Mouse (Mus musculus): ENCODE measurements at regions not wholly inside any gene's neighbourhood (a gene's known extent, or its start where the extent isn't known, plus 50 kb on each side); places are given as distances from the start of the nearest gene placed in this dataset.

DNA sequence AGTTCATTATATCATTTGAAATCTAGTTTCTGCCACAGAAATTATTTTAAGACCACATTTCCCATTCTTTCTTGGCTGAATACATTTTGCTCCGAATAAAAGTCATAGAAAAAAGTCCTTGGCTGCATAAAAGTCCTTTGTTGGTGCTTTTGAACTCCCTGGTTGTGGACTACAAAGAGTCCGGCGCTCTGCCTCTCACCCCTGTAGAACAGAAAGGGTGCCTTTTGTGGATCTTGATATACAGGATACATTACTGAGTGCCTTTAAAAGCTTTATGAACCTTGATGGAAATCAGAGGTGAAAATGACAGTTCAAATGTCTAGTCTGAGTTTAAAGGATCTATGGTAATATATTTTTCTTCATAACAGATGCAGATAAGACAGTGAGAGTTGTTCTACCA, 355.5 kb downstream of the Anxa1 start:
- DNase-seq = no peak

DNA sequence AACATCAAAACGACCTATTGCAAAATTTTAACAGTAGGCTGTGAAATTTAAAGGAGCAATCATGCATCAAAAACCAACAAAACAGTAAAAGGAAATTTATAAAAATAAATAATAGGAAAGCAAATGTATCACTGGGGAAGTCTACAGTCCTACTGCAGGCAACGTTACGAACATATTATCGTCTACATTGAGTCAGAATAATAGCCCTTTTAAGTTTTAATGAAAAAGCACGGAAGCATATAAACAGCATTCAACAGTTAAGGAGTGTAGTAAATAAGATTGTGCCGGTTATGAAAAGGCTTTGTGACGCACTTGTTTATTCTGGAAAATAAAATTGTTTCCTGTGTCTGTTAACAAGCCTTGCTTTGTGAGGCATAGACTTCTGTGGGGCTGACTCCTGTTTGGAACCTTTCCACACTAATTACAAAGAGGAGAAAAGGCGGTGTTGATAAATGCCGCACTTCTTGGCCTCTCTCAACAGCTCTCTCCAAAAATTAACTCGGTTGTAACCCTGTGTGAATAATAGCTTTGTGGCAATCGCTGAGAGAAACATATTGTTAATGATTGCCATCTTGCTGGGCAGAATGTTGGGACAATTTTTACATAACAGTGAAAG, 363.0 kb downstream of the Anxa1 start:
- DNase-seq = no peak

DNA sequence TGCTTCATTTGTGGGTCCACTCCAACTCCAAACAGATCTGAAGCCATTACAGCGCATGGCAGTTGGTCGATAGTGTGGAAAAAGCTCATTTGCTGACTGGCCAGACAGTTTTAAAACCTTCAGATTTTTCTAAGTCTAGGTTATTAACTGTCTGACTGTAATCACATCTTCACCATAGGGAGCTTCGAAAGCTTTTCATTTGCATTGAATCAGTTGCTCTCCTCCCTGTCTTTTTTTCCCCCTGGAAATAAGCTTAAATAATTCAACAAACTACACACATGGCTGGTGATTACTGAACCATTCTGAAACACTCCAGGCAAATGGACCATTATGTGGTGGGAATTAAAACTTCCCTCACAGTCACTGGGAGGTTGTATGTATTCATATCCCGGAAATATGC, 376.6 kb downstream of the Anxa1 start:
- DNase-seq = no peak

DNA sequence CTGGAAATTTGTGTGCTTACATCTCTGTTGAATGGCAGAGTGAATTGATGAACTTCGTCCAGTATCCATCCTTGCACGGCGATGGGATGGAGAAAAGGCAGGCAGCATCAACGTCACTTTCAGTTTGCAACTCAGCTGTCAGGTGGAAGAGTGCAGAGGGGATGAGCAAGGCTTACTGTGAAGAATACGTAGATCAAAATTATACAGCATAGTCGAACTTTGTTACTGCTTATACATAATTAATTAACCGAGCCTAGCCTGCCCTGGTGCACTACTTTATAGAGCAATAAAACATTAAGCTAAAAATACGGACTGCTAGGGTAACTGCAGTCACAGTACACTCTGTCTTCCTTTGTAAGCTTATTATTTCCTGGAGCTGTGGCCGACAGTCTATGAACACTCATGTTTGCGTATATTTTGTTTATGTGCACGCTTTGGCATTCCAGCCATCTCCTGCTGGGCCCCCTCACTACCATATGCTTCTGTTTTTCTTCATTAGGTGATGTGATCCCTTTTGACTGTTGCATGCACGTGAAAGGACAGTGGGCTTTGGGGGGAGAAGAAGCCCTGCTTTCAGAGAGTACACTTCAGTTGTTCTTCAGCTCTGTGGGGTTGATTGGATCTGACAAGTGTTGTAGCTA, 380.8 kb downstream of the Anxa1 start:
- peak; percentile 20 for DNase-seq

DNA sequence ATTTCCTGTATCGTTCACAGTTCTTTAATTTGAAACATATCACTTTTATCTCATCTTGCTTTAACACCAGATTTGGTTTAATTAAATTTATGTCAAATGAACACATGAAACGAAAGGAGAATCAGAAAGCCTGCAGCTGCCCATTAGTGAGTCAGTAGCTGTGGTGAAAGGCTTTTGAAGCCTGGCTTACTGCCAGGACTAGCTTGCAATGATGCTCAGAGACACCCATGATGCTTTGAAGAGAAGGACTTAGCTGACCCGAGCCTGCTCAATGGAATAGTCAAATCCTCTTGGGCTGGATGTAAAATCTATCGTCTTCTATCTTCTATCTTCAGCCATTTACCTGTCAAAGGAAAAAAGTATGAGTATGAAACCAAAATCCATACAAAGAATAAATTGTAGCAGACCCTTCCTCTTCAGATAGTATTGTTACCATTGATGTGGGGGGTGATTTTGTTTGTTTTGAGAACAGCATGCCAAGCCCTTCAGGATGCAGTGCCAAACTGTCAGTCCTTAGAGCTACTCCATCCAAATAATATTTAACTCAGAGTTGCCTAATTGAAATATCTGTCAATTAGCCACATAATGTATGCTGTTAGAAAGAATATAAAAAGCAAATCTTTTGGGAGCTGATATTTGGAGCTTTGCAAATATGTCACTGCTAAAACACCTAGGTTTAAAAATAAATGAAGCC, 384.7 kb downstream of the Anxa1 start:
- no peak for DNase-seq

DNA sequence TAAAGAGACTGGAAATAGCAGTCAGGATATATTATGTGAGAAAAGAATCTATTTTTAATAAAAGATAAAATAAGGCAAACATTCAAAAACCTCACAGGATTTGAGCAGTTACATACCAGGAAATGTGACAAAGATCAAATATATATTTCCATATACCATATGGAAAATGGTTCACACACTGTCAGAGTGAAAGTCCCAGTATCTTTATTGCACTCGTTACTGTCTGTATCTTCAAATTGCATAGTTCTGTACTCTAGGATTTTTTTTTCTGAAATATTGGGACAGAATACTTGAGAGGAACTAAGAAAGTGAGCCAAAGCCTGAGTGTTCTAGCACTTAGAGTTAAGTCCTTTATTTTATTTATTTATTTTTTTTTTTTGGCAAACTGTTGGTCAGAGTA, 403.5 kb downstream of the Anxa1 start:
- DNase-seq = no peak

DNA sequence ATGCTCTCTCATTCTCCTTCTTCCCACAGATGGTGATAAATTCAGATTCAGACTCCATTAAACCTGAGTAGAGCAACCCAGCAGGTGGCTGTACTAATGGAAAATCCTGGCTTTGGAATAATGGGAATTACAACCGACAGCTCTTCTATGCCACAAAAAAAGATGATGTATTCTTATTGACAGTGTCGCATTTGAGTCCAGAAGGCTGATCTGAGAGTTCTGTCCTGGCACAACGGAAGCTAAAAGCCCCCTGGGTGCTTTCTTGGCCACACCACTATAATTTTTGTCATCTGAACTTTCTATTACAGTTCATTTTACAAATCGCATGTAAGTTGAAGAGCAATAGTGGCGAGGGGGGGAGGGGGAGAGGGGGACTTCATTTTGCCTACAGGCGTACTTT, 411.9 kb downstream of the Anxa1 start:
- DNase-seq = no peak

DNA sequence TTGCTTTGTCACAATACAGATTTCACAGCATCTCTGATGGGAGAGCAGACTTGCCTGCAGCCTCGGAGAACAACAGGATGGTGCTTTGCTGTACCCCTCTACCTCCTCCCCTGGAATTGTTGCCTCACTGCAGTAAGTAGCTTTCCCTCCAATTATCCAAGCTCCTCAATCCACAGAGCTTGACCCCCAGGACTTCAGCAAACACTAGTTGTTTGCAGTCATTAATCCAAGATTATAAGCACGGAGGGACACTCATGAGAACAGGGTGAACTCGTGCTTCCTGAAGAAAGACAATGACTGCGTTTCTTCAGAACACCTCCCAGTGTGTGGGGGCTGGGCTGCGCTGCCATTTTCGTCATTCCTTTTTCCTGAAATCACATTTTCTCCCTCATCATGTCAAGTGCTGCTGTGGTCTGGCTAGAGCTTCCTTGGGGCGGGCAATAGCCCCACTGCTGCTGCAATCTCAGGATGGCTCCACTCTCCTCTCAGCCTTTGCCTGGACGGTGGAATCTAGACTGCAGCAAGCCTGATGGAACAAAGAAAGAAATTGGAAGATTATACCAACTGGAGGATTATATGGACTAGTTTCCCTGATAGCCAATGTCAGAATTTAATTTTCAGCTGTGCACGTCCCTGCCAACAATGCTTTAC, 413.0 kb downstream of the Anxa1 start:
- no peak for DNase-seq

DNA sequence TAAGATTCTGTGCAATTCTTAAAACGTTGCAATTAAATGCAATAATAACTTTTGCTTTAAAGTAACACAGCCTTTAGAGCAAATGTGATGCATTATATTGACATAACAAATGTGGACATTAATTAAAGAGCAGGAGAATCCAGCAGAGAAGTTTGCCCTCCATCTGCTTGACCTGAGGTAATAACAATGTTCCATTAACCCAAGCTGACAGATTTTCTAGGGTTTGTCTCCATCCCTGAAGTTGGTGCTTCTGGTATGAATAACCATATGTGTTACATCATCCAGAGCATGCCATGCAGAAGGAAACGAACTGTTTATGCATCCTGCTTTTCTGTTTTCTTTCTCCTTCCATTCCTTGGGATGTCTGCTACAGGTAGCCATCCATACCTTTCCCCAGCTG, 414.0 kb downstream of the Anxa1 start:
- no peak for DNase-seq

DNA sequence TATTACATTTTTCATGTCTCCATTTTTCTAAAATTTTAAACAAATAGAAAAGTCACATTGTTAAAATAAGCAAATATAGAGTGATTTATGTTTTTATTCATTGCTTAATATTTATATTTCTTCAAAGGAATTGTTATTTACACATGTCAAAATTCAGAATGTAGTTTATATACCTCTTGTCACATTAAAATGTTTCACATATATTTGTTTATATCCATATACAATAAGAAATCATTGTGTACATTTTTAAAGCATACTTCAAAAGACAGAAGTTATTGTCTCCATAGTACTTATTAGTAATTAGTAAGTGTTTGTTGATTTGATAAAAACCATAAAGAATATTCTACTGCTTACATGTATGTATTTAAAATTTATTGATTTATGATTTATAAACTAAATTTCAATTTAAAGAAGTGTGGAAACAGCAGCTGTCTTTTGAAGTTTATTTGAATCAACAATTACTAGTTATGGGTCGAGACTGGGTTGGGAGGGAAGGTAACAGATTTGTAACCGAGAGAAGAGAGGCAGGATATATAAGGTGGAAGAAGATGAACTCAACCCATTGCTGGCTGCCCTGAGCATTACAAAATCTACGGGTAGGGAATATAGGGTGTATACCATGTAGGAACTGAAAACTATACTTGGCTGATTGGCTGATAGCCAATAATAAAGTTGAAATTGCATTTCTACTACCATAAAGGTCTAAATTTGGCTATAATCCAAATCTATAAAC, 420.8 kb downstream of the Anxa1 start:
- DNase-seq = no peak

DNA sequence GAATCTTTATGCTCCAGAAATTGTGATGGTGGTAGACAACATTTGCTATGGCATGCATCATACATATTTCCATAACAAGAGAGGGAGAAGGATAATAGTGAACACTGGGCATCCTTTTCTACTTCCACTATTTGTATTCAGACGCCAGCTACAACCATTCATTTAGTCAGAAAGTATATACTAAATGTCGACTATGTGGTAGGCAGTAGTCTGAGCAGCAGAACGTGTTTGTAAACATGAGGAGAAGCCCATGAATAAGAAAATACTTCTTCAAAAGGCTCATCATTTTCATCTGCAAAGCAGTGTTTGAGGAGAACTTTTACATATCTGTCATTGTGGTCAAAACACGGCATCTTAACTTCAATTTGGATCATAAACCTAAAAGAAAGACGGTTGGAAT, 421.4 kb downstream of the Anxa1 start:
- no peak for DNase-seq

DNA sequence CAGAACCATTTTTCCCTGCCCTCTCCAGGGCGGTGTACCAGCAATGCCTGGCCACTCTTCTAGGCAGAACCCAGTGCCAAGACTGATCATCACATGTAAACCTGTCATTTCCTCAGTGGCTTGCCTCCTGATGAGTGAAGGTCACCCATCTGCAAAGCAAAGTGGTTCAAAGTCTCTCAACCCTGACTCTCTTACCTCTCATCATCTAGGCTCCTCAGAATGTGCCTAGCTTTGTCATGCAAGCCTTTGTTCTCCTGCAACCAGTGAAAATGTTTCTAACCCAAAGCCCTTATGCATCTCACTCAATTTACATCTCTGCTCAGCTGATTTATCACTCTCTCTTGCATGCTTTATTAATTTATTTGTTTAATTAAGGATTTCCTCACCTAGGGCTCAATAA, 445.5 kb downstream of the Anxa1 start:
- no peak for DNase-seq

DNA sequence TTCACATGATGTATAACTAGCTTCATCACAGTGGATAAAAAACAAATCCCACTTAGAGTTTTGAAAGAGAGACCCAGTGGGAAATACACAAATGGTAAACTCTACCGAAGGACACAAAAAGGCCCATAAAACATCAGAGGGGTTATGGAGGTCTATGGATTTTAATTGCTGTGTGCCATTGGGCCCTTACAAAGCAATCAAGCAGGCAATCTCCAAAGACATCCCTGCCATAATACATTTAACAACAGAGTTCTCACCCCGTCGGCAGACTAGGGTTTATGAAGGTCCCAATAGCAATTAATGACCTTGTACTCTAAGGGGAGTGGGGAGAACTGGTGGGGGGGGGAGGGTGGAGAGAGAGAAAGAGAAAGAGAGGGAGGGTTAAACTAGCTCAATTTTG, 448.0 kb downstream of the Anxa1 start:
- DNase-seq = no peak

DNA sequence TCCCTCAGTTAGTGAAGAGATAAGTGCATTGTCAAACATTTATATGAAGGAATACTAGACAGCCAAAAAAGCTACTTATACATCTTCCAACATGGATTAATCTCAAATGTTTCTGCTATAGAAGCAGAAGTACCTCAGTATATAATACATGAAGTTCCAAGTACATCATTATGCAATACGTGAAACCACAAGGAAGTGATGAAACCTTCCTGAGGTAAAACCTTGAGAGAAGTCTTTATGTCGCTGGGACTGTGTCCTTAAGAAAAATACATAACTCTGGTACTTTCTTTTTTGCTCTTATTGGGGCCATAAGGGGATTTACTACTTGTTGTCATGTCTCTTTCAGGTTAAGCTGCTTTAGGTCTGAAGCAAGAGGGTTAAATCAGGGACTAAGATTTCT, 469.6 kb downstream of the Anxa1 start:
- no peak for DNase-seq

DNA sequence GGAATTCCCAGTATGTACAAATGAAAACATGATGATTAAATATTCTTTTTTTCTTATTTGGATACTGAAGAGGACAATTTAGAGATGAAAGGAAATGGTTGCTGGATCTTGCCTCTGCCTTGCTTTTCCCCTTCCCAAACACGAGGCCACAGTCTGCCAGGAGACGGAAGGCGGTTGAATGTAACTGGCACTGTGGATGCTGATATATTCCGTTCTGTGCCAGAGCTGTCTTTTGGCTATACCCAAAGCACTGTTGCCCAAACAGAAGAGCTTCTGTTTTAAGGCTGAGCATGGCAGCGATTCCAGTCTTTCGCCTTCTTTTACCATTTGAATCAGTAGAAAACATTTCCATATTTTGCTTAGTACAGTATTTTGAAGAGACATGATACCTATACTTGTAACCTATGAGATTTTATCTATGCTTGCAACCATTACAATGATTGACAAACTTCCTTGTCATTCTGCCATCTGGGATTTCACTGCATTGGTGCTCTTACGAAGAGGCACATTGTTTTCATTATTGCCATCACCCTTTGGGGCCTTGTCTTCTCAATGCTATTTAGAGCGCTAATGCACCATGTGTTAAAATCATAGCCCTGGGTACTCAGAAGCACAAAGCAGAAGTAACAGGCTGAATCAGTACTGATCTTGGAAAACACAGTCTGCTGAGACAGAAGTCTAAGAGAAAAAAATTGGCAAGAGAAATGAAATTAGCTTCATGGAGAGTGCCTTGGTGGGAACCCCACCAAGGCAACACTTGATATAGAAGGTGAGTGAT, 504.6 kb downstream of the Anxa1 start:
- DNase-seq = no peak

DNA sequence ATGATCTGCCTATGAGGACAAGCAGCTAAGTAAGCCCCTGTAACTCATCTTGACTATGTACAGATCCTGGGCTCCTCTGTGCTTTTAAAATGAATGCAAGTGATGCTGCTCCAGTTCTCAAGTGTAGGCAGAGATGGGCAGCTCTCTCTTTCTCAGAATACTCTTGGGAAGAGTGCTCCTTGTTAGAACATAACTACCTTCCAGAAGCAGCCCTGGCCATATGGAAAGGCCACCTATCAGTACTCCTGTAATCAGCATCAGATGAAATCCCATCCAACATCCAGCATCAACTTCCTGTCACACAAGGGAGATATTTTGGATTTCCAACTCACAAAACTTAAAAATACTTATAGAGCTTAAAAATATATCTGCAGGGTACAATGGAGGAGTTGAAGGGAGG, 509.8 kb downstream of the Anxa1 start:
- DNase-seq = no peak

DNA sequence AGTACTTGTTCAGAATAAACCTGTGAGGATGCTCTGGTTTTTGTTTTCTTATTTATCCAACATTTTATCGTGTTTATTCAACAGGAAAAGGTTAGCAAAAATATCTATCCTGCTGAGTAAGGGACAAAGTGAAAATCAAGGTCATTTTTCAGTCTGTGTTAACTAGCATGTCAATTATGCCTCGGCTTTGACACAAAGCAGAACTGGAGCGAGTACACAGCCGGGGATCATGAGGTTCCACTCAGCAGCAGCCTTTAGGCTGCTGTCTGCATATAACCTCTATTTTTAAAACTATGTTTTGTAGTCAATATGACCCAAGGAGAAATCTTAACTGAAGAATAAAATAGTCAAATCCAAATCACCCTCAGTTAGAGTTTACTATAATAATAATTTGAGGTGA, 542.6 kb downstream of the Anxa1 start:
- DNase-seq = no peak

DNA sequence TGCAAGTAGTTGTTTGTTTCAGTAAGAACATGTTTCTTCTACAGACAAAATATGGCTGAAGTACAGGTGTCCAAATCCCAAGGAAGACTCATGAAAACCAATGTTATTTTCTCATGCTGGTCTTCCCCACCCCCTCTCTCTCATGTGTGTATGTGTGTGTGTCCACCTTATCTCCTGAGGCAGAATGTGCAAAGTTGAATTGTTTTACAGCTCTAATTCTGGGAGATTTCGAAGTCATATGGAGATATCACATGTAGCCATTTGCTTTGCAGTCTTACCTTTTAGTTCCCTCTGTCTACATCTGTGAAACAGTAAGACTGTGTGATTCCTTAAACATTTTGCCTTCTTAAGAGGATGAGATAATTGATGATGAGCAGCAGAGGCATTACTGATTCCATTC, 582.8 kb downstream of the Anxa1 start:
- no peak for DNase-seq

DNA sequence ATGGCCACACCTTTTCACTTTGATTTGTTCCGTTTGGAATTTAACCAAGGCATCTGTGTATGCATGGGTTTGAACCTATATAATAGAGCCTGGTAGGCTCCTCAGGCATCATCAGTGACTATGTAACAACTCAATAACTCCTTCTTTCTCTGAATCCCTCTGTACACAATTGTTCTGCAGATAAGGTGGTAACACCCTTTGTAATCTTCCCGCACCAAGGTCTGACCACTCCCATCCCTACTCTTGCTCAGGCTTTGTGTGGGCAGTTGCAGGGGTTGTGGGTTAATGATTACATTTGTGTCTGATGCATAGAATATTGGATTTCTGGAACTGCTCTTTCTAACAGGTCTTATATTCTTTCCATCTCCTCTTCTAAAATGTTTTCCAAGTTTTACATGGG, 596.9 kb downstream of the Anxa1 start:
- no peak for DNase-seq

DNA sequence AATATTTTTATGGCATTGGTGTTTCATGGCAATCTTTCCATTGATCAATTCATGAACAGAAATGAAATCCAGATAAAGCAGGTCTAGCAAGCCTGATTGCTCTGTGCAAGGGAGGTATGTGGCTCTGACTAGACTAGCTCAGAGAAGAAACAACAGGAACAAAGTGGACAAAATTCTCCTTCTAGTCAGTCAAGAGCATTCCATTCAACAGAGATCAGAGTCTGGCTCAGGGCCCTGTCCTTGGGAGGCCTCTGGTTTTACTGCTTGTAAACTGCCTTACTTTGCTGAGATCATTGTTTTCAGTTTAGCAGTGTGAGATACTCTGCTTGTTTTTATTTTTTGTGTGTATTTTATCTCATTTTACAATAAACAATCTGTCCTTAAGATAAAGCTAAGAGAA, 607.2 kb downstream of the Anxa1 start:
- no peak for DNase-seq

DNA sequence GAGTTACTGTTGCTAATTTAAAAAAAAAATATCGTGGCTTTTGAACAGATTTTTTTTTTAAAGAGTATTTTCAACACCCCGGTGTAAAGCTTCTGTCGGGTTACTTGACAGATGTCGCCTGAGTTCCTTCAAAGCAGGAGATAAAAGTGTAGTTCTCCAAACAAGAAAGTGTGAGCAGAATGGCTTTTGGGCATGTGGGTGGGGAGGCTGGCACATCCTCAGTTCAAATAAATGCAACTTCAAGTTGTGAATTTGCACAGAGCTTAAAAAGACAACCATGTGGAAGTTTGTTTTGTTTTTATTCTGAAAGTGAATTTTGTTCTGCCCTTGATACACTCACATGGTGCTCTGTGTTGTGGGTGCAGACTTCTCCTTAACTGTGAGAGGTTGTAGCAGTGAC, 612.9 kb downstream of the Anxa1 start:
- no peak for DNase-seq

DNA sequence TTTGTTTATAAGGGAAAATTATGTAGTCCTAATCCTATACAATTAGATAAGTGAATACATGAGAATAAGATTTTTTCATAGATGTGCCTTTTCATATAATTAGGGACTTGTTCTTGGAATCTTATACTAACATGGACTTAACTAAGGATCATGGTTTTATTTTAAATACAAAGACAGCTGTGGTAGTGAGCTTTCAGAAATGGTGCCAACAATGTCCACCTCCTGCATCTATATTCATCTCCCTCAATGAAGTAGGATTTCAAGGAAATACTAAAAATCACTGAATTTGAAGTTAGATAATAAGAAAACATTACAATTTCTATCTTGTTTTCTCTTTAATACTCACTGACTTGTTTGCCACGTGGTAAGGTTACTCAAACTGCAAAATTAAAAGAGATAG, 619.8 kb downstream of the Anxa1 start:
- DNase-seq = no peak

All from cerebellum, adult 11 months (tissue).